Mouse (Mus musculus) adipocyte (in vitro differentiated cells): ENCODE measurements around the gene Dach1.
A peak's percentile ranks its signal among the peaks of the same experiment; 100 is the strongest.

Source experiments
- DNase-seq: peaks from one replicate; pipeline ENCODE4 v3.0.0-alpha.2; 2016; ENCODE audit warnings: low spot score

Dach1 gene

DNA sequence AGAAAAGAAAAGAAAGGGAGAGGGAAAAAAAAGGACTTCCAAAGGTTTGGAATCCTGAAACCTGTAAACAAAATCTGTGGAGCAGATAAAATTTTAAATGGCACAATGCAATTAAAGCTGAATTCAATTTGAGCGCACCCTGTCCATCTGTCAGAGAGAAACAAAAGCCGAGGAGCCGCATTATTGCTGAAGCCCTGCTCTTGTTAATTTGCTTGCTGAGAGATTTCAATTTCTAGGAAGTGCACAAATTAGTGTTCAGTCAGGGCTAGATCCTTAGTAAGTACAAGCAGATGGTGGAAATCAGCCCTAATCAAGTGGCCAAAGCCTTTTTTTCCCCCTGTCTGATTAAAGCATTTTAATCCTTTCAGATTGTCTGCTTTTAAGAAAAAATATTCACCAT is 60.8 kb downstream of the Dach1 start:
- DNase-seq, result no peak

DNA sequence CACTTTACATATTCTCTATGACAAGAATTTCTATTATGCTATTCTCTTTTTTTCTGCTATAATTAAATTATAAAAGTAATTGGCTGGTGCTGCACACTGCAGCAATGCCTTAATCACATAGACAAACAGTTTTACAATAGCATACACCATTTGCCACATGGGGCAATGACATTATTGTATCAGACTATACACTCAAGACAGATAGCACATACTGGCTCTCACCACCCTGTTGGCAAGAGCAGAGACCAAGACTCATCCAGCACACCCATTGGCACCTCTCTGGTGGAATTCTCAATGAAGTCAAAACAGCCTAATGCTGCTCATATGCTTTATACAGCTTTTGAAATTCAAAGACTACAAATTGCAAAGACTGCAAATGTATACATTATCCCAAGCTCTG is 63.4 kb downstream of the Dach1 start:
- DNase-seq, result no peak

- no peak for DNase-seq
Observed at GRCm38 (mm10) chr14:98104314-98104955, 65.1 kb downstream of the Dach1 start.

DNA sequence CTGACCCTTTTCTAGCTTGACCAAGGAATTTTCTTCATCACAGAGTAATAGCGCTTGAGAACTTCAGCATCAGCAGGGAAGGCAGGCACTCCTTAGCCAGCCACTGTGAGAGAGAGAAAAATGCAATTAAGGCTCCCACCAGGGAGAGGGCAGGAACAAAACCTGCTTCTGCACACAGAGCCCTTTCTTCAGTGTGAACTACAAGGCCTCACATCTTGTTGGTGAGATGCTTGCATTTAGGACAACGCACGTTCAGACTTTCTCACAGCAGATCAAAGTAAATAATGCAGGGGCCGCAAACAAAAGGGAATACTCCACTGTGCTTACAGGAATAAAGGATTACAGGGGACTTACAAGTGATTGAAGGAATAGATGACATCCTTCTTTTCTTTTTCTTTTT is 74.3 kb downstream of the Dach1 start:
- DNase-seq, result no peak

DNA sequence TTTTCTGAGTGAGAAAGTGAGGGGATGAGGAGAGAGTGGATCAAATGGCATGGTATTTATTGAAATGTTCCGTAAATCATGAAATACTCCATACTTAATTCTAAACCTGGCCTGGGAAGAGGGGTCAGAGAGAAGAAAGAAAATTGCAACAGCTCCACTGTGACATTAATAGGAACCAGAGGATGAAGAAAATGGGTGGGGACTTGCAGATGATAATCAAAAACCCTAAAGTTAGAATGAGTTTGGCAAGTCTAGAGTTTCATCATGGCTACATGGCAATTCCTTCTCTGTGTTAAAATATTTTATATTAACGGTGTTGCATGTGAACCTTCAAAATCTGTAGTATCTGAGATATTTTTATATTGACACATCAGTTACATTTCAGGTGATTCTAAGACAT is 80.3 kb downstream of the Dach1 start:
- DNase-seq, result no peak

DNA sequence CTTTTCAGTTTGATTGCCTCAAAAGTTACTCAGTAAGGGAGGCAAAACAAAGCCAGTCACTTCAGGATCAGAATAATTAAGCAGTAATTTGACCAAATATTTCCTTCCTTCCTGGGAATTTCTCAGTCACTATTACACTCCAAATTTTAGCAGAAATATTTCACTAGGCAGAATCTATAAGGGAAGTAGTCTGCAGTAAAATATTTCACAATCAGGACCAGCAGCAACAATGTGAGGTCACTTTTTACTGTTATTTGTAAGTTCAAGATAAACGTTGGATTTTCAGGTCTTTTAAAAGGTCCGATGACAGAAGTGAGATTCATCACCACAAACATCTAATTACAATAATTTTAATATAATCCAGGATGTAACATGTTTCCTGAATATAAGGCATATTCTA is 82.2 kb downstream of the Dach1 start:
- no peak for DNase-seq

DNA sequence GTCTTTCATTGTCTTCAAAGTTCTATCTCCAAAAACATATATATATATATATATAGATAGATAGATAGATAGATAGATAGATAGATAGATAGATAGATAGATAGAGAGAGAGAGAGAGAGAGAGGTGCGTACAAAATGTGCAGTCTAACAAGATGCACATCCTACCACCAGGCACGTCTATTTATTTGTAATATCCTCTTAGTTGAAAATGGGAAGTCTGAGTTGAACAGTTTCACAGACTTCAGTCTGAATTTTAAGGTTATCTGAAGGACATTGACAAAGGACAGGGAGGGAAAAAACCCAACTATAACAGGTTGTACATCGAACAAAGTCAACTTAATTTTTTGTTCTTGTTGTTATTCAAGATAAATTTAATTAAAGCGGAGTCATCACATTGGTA is 82.8 kb downstream of the Dach1 start:
- no peak for DNase-seq

GRCm38 (mm10) chr14:98085141-98085540 is 84.4 kb downstream of the Dach1 start:
- no peak for DNase-seq

GRCm38 (mm10) chr14:98084720-98085119 is 84.8 kb downstream of the Dach1 start:
- DNase-seq, result no peak

DNA sequence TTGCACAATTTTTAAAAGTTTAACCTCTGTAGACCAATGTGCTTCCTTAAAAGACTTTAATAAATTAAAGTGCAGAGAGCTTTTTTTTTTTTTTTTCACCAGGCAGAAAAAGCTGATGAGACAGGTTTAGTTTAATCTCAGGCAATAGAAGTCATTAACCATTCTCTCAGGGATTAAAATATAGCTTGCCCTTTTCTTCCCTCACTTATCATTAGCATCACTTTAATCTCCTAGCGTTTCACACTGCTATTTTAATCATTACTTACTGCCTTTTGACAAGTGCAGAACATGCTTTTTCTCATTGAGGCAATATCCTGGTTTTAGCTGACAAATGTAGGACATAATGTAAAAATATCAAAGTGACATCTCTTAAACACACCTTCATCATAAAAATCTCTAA is 86.1 kb downstream of the Dach1 start:
- no peak for DNase-seq

GRCm38 (mm10) chr14:98080014-98080413 is 89.6 kb downstream of the Dach1 start:
- DNase-seq, result no peak

GRCm38 (mm10) chr14:98077996-98078395 is 91.6 kb downstream of the Dach1 start:
- DNase-seq, result no peak

GRCm38 (mm10) chr14:98073421-98074080 is 96.0 kb downstream of the Dach1 start:
- no peak for DNase-seq

DNA sequence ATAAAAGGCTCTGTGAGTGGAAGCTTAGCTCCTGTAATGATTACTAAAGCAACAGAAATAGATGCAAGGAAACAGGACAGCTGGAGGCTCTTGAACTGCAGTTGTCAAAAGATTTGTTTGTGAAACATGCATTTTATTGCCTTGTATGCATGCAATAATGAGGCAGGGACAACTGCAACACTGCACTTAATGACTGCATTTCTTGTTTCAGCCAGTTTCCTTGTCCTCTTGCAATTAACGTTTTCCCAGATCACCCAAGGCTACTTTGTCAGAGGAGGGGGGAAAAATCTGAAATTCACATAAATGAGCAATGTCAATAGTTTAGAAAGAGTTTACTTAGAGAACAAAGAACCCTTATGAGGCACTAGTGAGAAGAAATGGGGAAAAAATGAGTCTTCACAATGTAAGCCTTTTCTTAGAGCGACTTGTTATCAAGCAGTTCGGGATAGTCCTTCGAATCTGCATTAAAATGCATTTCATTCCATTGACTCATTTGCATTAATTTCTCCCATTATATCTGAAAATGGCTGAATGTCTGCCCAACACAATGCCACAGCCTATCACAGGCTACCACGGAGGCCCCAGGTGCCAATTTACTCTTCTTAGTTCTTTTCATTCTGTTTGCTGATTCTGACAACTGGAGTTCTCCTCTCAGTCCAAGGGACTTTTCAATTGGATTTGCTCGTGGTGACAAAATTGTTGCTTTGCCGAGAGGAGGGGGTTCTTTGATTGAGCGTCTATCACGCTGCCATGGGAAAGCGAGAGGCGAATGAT is 96.7 kb downstream of the Dach1 start:
- no peak for DNase-seq

GRCm38 (mm10) chr14:98071877-98072276 is 97.7 kb downstream of the Dach1 start:
- DNase-seq, result no peak

DNA sequence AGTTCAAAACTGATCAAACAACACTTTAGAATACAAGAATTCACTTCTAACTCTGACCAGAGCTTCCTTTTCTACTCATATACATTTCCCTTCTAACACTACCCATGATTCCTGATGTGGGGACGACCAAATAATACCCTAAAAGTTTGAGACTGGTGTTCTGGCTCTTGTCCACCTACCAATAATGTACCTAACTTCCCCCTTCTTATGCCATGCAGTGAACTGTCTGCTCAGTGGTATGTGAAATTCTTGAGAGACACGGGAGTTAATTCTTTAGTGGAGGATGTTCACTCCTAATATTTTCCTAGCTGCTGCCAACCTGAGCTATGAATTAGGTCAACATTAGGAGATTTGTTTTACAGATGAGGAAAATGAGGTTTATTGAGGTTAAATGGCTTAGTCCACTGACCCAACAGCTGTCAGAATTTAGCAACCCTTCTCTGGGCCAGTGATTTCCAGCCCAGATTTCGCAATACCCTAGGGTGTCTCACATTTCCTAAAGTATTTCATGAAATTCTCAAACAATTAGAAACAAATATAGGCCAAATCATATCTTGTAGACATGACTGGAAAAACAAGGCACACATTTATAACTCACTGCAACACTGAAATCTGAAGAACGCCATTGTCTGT is 102.2 kb downstream of the Dach1 start:
- DNase-seq, result peak; percentile 70

DNA sequence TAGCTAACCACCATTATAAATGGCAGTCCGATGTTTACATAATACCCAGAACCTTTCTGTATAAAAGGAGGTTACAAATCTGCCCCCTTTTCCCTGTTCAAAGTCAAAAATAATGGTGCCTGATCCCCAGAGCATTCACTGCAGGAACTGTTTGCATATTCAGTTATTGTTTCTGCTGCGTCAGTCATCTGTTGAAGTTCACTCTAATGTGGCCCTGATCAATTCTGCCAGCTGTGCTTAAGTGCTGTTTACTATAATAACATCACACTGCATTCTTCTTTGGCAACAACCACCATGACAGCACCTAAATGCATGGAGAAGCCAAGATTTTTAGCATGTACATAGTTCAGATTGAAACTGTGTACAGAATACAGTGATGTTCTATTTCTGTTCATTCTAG is 105.4 kb downstream of the Dach1 start:
- peak; percentile 6 for DNase-seq

DNA sequence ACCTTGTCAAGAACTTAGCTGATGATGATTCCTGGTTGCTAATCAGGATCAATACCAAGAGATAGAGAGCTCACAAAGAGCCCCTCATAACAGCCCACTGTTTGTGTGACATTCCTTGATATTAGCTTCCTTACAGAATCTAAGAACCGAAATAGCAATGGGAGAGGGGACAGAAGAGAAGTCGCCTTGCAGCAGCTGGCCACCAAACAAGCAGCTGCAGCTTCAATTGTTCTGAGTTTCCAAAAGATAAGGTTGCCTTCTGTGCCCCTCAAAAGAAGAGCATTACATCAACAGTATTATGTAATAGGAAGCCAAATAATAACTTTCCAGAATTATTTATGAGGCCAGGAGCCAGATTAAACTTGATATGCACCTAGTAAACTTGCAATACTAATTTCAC is 120.2 kb downstream of the Dach1 start:
- no peak for DNase-seq

DNA sequence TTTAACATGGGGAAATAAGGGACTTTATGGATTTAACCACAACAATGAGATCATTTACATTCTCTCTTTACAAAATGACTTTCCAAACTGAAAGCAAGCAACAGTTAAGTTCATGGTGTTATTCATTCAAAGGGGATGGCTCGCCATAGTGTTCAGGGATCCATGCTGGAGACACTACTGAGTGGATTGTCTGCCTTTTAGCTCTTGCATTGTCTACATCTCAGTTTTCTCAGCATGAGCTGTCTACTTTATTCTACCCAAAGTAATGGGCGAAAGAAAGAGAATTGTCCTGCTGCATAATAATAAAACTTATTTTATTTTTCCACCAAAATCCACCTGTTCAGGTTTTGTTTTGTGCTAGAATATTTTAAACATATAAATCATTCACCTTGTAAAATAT is 121.2 kb downstream of the Dach1 start:
- DNase-seq, result no peak

DNA sequence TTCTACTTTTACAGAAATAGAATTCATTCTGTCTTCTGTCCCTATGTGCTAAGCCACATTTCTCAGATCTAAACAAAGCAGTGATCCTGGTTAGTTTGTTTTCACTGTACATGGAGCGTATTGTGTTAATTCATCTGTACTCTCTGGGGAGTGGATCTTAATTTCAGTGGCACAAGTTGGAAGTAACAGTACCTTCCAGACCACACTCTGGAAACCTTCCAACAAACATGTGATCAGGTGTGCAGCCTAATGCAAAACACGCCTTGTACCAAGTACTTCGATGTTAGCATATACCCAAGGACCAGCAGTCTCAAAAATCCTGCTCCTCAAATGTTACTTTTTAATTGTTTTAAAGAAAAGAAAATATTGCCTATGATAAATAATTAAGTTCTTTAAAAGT is 121.9 kb downstream of the Dach1 start:
- no peak for DNase-seq

GRCm38 (mm10) chr14:98046960-98047359 is 122.6 kb downstream of the Dach1 start:
- DNase-seq, result no peak

- no peak for DNase-seq
Observed at GRCm38 (mm10) chr14:98038524-98038923, 131.0 kb downstream of the Dach1 start.

DNA sequence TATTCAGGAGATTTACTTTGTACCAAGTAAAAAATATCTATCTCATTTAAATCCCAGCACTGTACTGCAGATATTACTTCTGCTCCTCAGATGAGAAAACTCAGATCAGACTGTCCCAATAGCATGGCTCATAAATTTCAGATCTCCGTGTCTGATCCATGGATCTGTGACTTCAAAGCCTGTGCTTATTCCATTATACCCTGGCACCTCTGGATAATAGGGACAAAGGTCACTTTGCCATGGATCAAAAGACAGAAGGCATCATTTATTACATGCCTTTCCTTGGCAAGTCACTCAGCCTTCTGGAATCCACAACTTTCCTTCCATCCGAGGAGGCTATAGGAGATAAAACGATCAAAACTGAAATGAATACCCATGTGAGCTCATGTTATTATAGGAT is 132.4 kb downstream of the Dach1 start:
- no peak for DNase-seq
